Mouse (Mus musculus): ENCODE results near the gene Chtop.

GRCm38 (mm10) chr3:90515789-90516188 lies 6.5 kb upstream of the Chtop start:
- no peak for TF ChIP-seq MAX (IDR thresholded peaks at IDR 0.05; ENCODE audit: low read length)
- no peak for TF ChIP-seq CTCF (IDR thresholded peaks at IDR 0.05 in 2 of 3, conservative IDR thresholded peaks at IDR 0.05 in 1 of 3; ENCODE audit: control insufficient read depth in 1 of 3, insufficient read depth in 1 of 3, low read depth in 2 of 3, low read length in 3 of 3, poor library complexity in 1 of 3, severe bottlenecking in 1 of 3)
- TF ChIP-seq USF1 (IDR thresholded peaks at IDR 0.05; ENCODE audit: low read depth, low read length), result no peak
- no peak for TF ChIP-seq MYB (IDR thresholded peaks at IDR 0.05; ENCODE audit: low read depth, low read length)
- TF ChIP-seq ZNF384 (IDR thresholded peaks at IDR 0.05; ENCODE audit: low read depth, low read length), result no peak
- TF ChIP-seq HCFC1 (IDR thresholded peaks at IDR 0.05; ENCODE audit: low read depth, low read length), result no peak
- no peak for TF ChIP-seq EP300 (IDR thresholded peaks at IDR 0.05; ENCODE audit: low read depth in 1 of 2, low read length in 2 of 2)
- no peak for TF ChIP-seq POLR2AphosphoS2 (IDR thresholded peaks at IDR 0.05; ENCODE audit: low read length)
- no peak for TF ChIP-seq ZMIZ1 (IDR thresholded peaks at IDR 0.05; ENCODE audit: low read depth, low read length)
- no peak for TF ChIP-seq RCOR1 (IDR thresholded peaks at IDR 0.05; ENCODE audit: low read depth, low read length)
- no peak for TF ChIP-seq NELFE (IDR thresholded peaks at IDR 0.05; ENCODE audit: low read depth, low read length)
- TF ChIP-seq TAL1 (IDR thresholded peaks at IDR 0.05; ENCODE audit: low read length), result no peak
- TF ChIP-seq KAT2A (conservative IDR thresholded peaks at IDR 0.05; ENCODE audit: low read depth, low read length), result no peak

Measured in MEL (cell line).